ENCODE assay signal across 10 mouse cellular contexts in the genomic region with DNA sequence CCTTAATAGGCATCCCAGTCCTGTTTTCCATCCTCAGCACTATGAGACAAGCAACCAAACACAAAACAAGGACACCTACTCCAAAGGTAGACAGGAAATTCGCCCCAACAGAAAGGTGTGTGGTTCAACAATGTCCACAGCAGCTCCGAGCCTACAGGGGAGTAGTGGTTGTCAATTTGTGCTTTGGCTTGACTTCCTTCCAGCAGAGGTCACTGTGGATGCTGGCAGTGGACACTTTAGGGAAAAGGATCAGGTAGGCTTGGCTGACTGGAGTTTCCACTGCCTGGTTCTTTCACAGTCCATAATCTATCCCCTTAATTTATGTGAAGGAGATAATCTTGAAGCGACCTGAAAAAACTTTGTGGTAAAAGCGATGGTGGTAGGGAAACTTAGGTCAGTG. TPM values are rescaled to one million over a fixed set of nuclear protein-coding genes. Genes with fewer than 3 reads are reported as not detected.
DNase-seq lines count a peak whose midpoint lies in the region; ATAC-seq and TF ChIP-seq lines count a peak whose summit lies in the region.
"Had no signal": no experiment of that assay in that cellular context is flagged by ENCODE, and none has a peak within 500 bp of the region (broad histone marks: within the 10 kb centered on the region; RNA-seq: fewer than 3 reads in every experiment).

No protein-coding gene starts in this region.

- H3K4me1 ChIP-seq in heart, postnatal 0 days (ENCODE audit: control insufficient read depth, insufficient read depth) = 0 out of 2 replicates have a peak, but pooled peaks cover 3% of the 10 kb centered on the region
- peaks cover 7% of the 10 kb centered on the region; the same call in 1 of the 2 replicates for H3K4me1 ChIP-seq in heart, embryonic 11.5 days (ENCODE audit: control insufficient read depth, insufficient read depth, low read length)
- peaks cover 16% of the 10 kb centered on the region for H3K4me1 ChIP-seq in bone marrow macrophage, adult 2 months (ENCODE audit: control insufficient read depth, insufficient read depth, low read length)

- H3K27ac ChIP-seq in heart, postnatal 0 days (ENCODE audit: low read depth) = no peak overlapping the region
- no peak overlapping the region for H3K27ac ChIP-seq in heart, embryonic 11.5 days (ENCODE audit: low read depth, low read length)
- H3K27ac ChIP-seq in bone marrow macrophage, adult 2 months (ENCODE audit: insufficient read depth, low read depth, low read length) = no peak overlapping the region
- H3K27ac ChIP-seq: heart, embryonic 15.5 days; limb, embryonic 15.5 days had no signal

- no peak for ATAC-seq in heart, postnatal 0 days (ENCODE audit: insufficient read depth, low read depth)
- no peak for ATAC-seq in heart, embryonic 11.5 days (replicated peaks; ENCODE audit: insufficient number of reproducible peaks, low FRiP score, low TSS enrichment)

- no peak overlapping the region for H3K4me2 ChIP-seq in heart, postnatal 0 days (ENCODE audit: low read depth, low read length)
- no peak overlapping the region for H3K4me2 ChIP-seq in heart, embryonic 11.5 days
- H3K4me2 ChIP-seq: heart, embryonic 15.5 days; limb, embryonic 15.5 days had no signal

- no peak overlapping the region for H3K9ac ChIP-seq in heart, postnatal 0 days (replicated peaks; ENCODE audit: low read depth, low read length)
- no peak overlapping the region for H3K9ac ChIP-seq in heart, embryonic 11.5 days (ENCODE audit: low read depth, low read length)
- H3K9ac ChIP-seq: heart, embryonic 15.5 days; limb, embryonic 15.5 days had no signal

- no peak overlapping the region for H3K4me3 ChIP-seq in heart, postnatal 0 days (ENCODE audit: low read depth, low read length)
- H3K4me3 ChIP-seq in heart, embryonic 11.5 days (ENCODE audit: low read depth, low read length) = no peak overlapping the region
- no peak overlapping the region for H3K4me3 ChIP-seq in bone marrow macrophage, adult 2 months (ENCODE audit: insufficient read depth, low read length)
- H3K4me3 ChIP-seq: heart, embryonic 15.5 days; limb, embryonic 15.5 days had no signal

- no peaks in the 10 kb centered on the region for H3K36me3 ChIP-seq in heart, postnatal 0 days (replicated peaks; ENCODE audit: control insufficient read depth, insufficient read depth, low read length)
- H3K36me3 ChIP-seq in heart, embryonic 11.5 days (ENCODE audit: control insufficient read depth, insufficient read depth, low read length) = no peaks in the 10 kb centered on the region
- H3K36me3 ChIP-seq: heart, embryonic 15.5 days; limb, embryonic 15.5 days had no signal

- TF ChIP-seq EP300 in heart, postnatal 0 days (IDR thresholded peaks at IDR 0.05; ENCODE audit: low read depth) = no peak

- TF ChIP-seq POLR2A in bone marrow macrophage, adult 2 months (IDR thresholded peaks at IDR 0.05; ENCODE audit: borderline replicate concordance, low read depth, low read length) = no peak

- no peaks in the 10 kb centered on the region for H3K9me3 ChIP-seq in heart, postnatal 0 days (replicated peaks; ENCODE audit: control insufficient read depth, low read length)
- H3K9me3 ChIP-seq in heart, embryonic 11.5 days (replicated peaks; ENCODE audit: control insufficient read depth, low read length) = no peaks in the 10 kb centered on the region
- H3K9me3 ChIP-seq: heart, embryonic 15.5 days; limb, embryonic 15.5 days had no signal

- H3K27me3 ChIP-seq in heart, postnatal 0 days (ENCODE audit: control insufficient read depth, insufficient read depth, low read length) = peaks cover 32% of the 10 kb centered on the region
- H3K27me3 ChIP-seq in heart, embryonic 11.5 days (ENCODE audit: control insufficient read depth, insufficient read depth, low read length) = peaks cover 31% of the 10 kb centered on the region

- TF ChIP-seq CTCF in heart, postnatal 0 days (IDR thresholded peaks at IDR 0.05; ENCODE audit: low read depth) = peak; percentile 54
- 0 out of 2 replicates have a peak, but pooled peaks have one; percentile 10 for TF ChIP-seq CTCF in bone marrow macrophage, adult 2 months (IDR thresholded peaks at IDR 0.05; ENCODE audit: low read depth, low read length)

- WGBS in heart, postnatal 0 days = 39% methylated on average over 4 of the region's 4 CpGs
- WGBS in heart, embryonic 11.5 days (ENCODE audit: insufficient replicate concordance) = 46% methylated on average over 4 of the region's 4 CpGs

- DNase-seq in heart, postnatal 0 days (ENCODE audit: low spot score) = no peak
- DNase-seq in 3T3-L1 (ENCODE audit: low read depth, low spot score) = peak; percentile 40
- DNase-seq in kidney, postnatal 10 days = peak; percentile 12
- no peak for DNase-seq in testis, postnatal 10 days (ENCODE audit: low spot score)
- DNase-seq in Muller cell, postnatal 12 days (ENCODE audit: inconsistent ontology term) = no peak
- DNase-seq in spleen, postnatal 4 days (ENCODE audit: low spot score in 2 of 2) = no peak

RNA-seq across cellular contexts. Expression of a gene that starts 2.6 kb away (rescaled TPM):
- total RNA-seq in heart, postnatal 0 days (2014; rRNA removed; ENCODE audit: low replicate concordance) = 6.5 and 8.0 TPM in 2 replicates
- polyA plus RNA-seq in heart, postnatal 0 days (2015; fragmentation: Nextera tagmentation; extraction: Ambion mirVana) = 2.4 and 2.5 TPM in 2 replicates
- 2.0 and 2.3 TPM in 2 replicates for polyA plus RNA-seq in heart, embryonic 11.5 days (2014; fragmentation: Nextera tagmentation; extraction: Ambion mirVana)
- polyA plus RNA-seq in bone marrow macrophage, adult 2 months (2012; ENCODE audit: insufficient read depth, insufficient read length, missing spikeins) = 0.77 and 1.0 TPM in 2 replicates

Comparison
In these comparisons a context has a peak if more than half of its experiments do, and no peak if none do; other contexts are left out.
1. DNase-seq: peak in 3T3-L1 (single experiment) and kidney, postnatal 10 days (single experiment); none in heart, postnatal 0 days (single experiment), testis, postnatal 10 days (single experiment), Muller cell, postnatal 12 days (single experiment) and spleen, postnatal 4 days (0 of 2).